Mouse (Mus musculus) ovary, postnatal 14 days (tissue): ENCODE measurements around the gene Egf.
A peak's percentile ranks its signal among the peaks of the same experiment; 100 is the strongest.

Source experiments
- DNase-seq: peaks from one replicate; pipeline ENCODE4 v3.0.0; 2022; ENCODE audit warnings: low spot score

The Egf gene

GRCm38 (mm10) chr3:129650293-129650612, 104.9 kb downstream of the Egf start:
- no peak for DNase-seq

GRCm38 (mm10) chr3:129649586-129650292, 105.4 kb downstream of the Egf start:
- peak; percentile 25 for DNase-seq

- DNase-seq: no peak
Measured at GRCm38 (mm10) chr3:129648598-129648997, 106.5 kb downstream of the Egf start.

GRCm38 (mm10) chr3:129647312-129647711, 107.8 kb downstream of the Egf start:
- DNase-seq: no peak

GRCm38 (mm10) chr3:129646781-129647180, 108.3 kb downstream of the Egf start:
- no peak for DNase-seq

GRCm38 (mm10) chr3:129645409-129645808, 109.7 kb downstream of the Egf start:
- no peak for DNase-seq

- no peak for DNase-seq
Measured at GRCm38 (mm10) chr3:129641621-129642020, 113.5 kb downstream of the Egf start.

- DNase-seq: no peak
Measured at GRCm38 (mm10) chr3:129640211-129641000, 114.7 kb downstream of the Egf start.

GRCm38 (mm10) chr3:129639701-129640100, 115.4 kb downstream of the Egf start:
- no peak for DNase-seq

- DNase-seq: no peak
Measured at GRCm38 (mm10) chr3:129637446-129637845, 117.7 kb downstream of the Egf start.

GRCm38 (mm10) chr3:129634260-129634901, 120.7 kb downstream of the Egf start:
- DNase-seq: no peak

- DNase-seq: no peak
Measured at GRCm38 (mm10) chr3:129633518-129633917, 121.6 kb downstream of the Egf start.

- no peak for DNase-seq
Measured at GRCm38 (mm10) chr3:129631857-129632256, 123.3 kb downstream of the Egf start.

GRCm38 (mm10) chr3:129631018-129631417, 124.1 kb downstream of the Egf start:
- no peak for DNase-seq
